Mouse (Mus musculus): ENCODE measurements at regions not wholly inside any gene's neighbourhood (a gene's known extent, or its start where the extent isn't known, plus 50 kb on each side); places are given as distances from the start of the nearest gene placed in this dataset.

- DNase-seq, result peak; percentile 7 to 10
These were observed 352.6 kb upstream of the Slitrk1 start for GRCm38 (mm10) chr14:109266521-109266920.

GRCm38 (mm10) chr14:109261990-109262389 is 348.0 kb upstream of the Slitrk1 start:
- DNase-seq, result no peak

- no peak for DNase-seq
These were observed 300.9 kb upstream of the Slitrk1 start for GRCm38 (mm10) chr14:109214848-109215247.

GRCm38 (mm10) chr14:109180029-109180585 is 266.1 kb upstream of the Slitrk1 start:
- no peak for DNase-seq

- no peak for DNase-seq
These were observed 262.7 kb upstream of the Slitrk1 start for GRCm38 (mm10) chr14:109176602-109177179.

GRCm38 (mm10) chr14:109175819-109176218 is 261.9 kb upstream of the Slitrk1 start:
- DNase-seq, result no peak

All from kidney, postnatal 4 days (tissue).